Mouse (Mus musculus) C2C12 (cell line): Measurements from ENCODE around the gene Tdrkh. TPM values are rescaled to one million over a fixed set of nuclear protein-coding genes. Genes with fewer than 3 reads are reported as not detected.

Experiments
- H3K27me3 ChIP-seq: one replicate; pipeline ENCODE4 v1.6.1; 2011; ENCODE audit not compliant: control insufficient read depth, insufficient read depth, insufficient read length
- H3K36me3 ChIP-seq: one replicate; pipeline ENCODE4 v1.6.1; 2011; ENCODE audit not compliant: control insufficient read depth, insufficient read depth
- H3K4me3 ChIP-seq: one replicate; pipeline ENCODE4 v1.5.1; 2011; ENCODE audit warnings: mild to moderate bottlenecking, control low read depth; ENCODE audit not compliant: poor library complexity, insufficient read depth, severe bottlenecking
- H3K79me2 ChIP-seq: one replicate; pipeline ENCODE4 v1.6.1; 2011; ENCODE audit not compliant: control insufficient read depth, insufficient read depth
- H3K79me3 ChIP-seq: one replicate; pipeline ENCODE4 v1.6.1; 2011; ENCODE audit warnings: low read depth, control low read depth
- H3ac ChIP-seq: one replicate; pipeline ENCODE3; 2011; ENCODE audit warnings: low read depth; ENCODE audit not compliant: control insufficient read depth, insufficient read length
- CEBPB ChIP-seq: IDR thresholded peaks from one replicate; pipeline ENCODE4 v1.6.1; 2011; ENCODE audit warnings: low read depth, mild to moderate bottlenecking, control low read depth, moderate library complexity
- CTCF ChIP-seq: IDR thresholded peaks from one replicate; pipeline ENCODE4 v1.5.1; 2011; ENCODE audit not compliant: control insufficient read depth, insufficient read depth, insufficient read length
- FOSL1 ChIP-seq: IDR thresholded peaks from one replicate; pipeline ENCODE4 v1.8.0; 2011; ENCODE audit warnings: mild to moderate bottlenecking, low read length; ENCODE audit not compliant: poor library complexity, insufficient read depth, severe bottlenecking
- MAX ChIP-seq: IDR thresholded peaks from one replicate; pipeline ENCODE4 v1.6.1; 2011; ENCODE audit warnings: mild to moderate bottlenecking, control low read depth
- MYOD1 ChIP-seq: IDR thresholded peaks from one replicate; pipeline ENCODE4 v1.6.1; 2011; ENCODE audit warnings: low read depth; ENCODE audit not compliant: control insufficient read depth, insufficient read length
- MYOG ChIP-seq: IDR thresholded peaks from one replicate; pipeline ENCODE4 v1.6.1; 2011; ENCODE audit not compliant: control insufficient read depth, insufficient read length; ENCODE audit errors: extremely low read depth
- USF1 ChIP-seq: IDR thresholded peaks from one replicate; pipeline ENCODE4 v1.6.1; 2011; ENCODE audit warnings: low read depth, mild to moderate bottlenecking, control low read depth, moderate library complexity
- polyA plus RNA-seq: library from polyadenylated mRNA; unstranded; fragments of >200 nt; fragmentation: generic; extraction: Trizol; gene quantifications from one replicate; pipeline ENCODE4 v1.2.1, GENCODE M21; 2012; ENCODE audit warnings: missing spikeins

Tdrkh gene
- polyA plus RNA-seq, 1 experiment: 7.5 TPM

DNA sequence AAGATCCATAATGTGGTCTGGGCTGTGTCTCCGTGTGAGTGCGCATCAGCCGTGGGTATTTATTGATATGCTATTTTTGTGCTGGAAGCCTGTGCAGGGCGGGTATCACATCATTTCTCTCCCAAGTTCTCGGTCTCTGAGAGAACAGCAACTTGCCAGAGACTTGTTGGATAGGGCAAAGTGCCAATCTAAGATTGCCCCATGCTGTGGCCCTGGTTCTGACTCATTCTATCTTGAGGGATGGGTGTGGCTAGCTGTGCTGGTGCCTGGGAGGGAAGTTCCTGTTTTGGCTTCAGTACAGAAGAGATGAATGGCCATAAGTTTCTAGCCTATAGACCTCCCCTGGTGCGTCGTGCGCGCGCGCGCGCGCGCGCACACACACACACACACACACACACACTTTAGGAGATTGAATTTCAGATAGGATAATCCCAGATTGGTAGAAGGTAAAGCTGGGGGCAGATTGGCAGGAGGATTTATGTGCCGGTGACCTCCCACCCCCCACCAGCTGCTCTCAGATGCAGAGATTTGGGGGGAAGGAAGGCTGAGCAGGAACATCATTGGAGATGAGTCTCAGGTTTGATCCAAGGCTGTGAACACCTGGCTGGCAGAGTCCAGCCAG is 69.8 kb downstream of the Tdrkh start:
- no peak for TF ChIP-seq CEBPB
- no peak for TF ChIP-seq USF1
- Histone ChIP-seq H3K79me3 (no peaks in the 10 kb centered on the region), H3K4me3 (no peak overlapping the region), H3K79me2 (no peaks in the 10 kb centered on the region), H3ac (no peak overlapping the region), H3K36me3 (no peaks in the 10 kb centered on the region), H3K27me3 (no peaks in the 10 kb centered on the region)

DNA sequence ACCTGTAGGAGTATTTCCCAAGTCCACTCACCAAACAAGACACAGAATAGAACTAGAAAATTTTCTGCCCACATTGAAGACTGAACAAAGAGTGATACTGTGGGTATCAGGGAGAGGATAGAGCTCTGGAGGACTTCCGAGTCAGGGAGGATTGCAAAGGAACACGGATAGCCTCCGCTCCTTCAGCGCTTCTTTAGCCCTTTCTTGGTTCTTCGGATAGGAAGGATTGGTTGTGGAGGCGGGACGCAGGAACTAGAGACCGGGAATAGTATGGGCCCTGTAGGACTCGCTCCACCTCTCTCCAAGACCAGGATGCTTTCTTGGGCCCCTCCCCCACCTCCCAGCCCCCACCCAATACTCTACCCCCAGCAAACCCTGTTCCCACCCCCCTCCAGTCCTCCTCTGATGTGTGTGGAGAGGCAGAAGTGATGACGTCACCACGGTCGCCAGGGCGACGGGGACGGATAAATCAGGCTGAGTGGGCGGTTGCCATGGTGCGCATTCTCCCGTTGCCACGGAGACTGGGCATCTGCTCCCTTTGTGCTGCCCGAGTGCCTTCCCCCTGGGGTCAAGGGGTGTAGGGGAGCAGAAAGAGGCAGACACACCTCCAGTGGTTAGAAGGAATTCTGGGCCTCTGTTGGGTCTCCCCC is 70.8 kb downstream of the Tdrkh start:
- Histone ChIP-seq H3ac (no peak overlapping the region), H3K79me2 (no peaks in the 10 kb centered on the region), H3K79me3 (no peaks in the 10 kb centered on the region), H3K4me3 (no peak overlapping the region), H3K36me3 (no peaks in the 10 kb centered on the region), H3K27me3 (no peaks in the 10 kb centered on the region)
- no peak for TF ChIP-seq CTCF
- TF ChIP-seq FOSL1: no peak
- TF ChIP-seq CEBPB: no peak
- no peak for TF ChIP-seq USF1
- TF ChIP-seq MYOD1: no peak
- TF ChIP-seq MYOG: no peak
- no peak for TF ChIP-seq MAX

Other genes starting within 250 kb of the Tdrkh start
- 0.04 TPM for gene Gm10696, start 235.1 kb upstream of the Tdrkh start, polyA plus RNA-seq
- 0.02 TPM for gene Gm5286, start 216.6 kb upstream of the Tdrkh start, polyA plus RNA-seq
- gene Gm4778, start 149.2 kb upstream of the Tdrkh start, polyA plus RNA-seq: 0.07 TPM
- gene Them4, start 103.2 kb upstream of the Tdrkh start, polyA plus RNA-seq: 2.1 TPM
- gene Them5, start 71.2 kb upstream of the Tdrkh start, polyA plus RNA-seq: not detected
- not detected for gene C2cd4d, start 50.8 kb upstream of the Tdrkh start, polyA plus RNA-seq
- gene Rorc, start 40.5 kb upstream of the Tdrkh start, polyA plus RNA-seq: 0.05 TPM
- gene Lingo4, start 14.8 kb upstream of the Tdrkh start, polyA plus RNA-seq: 0.01 TPM
- 81.6 TPM for gene Mrpl9, start 30.0 kb downstream of the Tdrkh start, polyA plus RNA-seq
- gene Oaz3, start 30.6 kb downstream of the Tdrkh start, polyA plus RNA-seq: 0.08 TPM
- 0.07 TPM for gene Celf3, start 65.0 kb downstream of the Tdrkh start, polyA plus RNA-seq
- 0.27 TPM for gene Riiad1, start 67.1 kb downstream of the Tdrkh start, polyA plus RNA-seq
- gene Snx27, start 169.4 kb downstream of the Tdrkh start, polyA plus RNA-seq: 14.9 TPM
- gene Gm10972, start 229.8 kb downstream of the Tdrkh start, polyA plus RNA-seq: not detected
- gene Tuft1, start 245.6 kb downstream of the Tdrkh start, polyA plus RNA-seq: 2.8 TPM